Mouse (Mus musculus) kidney, adult 2 months (tissue): ENCODE measurements around the gene Plxdc1.

Experiments
- CTCF ChIP-seq: fragments of 200-500 bp; conservative IDR thresholded peaks from 2 replicates; pipeline ENCODE4 v1.5.1; 2011; ENCODE audit warnings: low read depth, mild to moderate bottlenecking, control low read depth, low read length, moderate library complexity, mixed read lengths; ENCODE audit not compliant: insufficient read depth, insufficient read length
- POLR2A ChIP-seq: fragments of 200-500 bp; IDR thresholded peaks from one replicate; pipeline ENCODE4 v1.6.1; 2011; ENCODE audit warnings: low read depth, low read length, control low read depth

GRCm38 (mm10) chr11:97999748-98000147 lies 13.5 kb upstream of the Plxdc1 start:
- TF ChIP-seq CTCF (no peak), POLR2A (no peak)
